Mouse (Mus musculus) neural tube, embryonic 14.5 days (tissue): ENCODE results near the gene Mb21d2. TPM values are rescaled to one million over a fixed set of nuclear protein-coding genes. Genes with fewer than 3 reads are reported as not detected.

Experiments
- ATAC-seq: fragments of 200-750 bp; cut with Nextera tagmentation; 2 replicates; pipeline ENCODE4 v1.8.0; 2017; ENCODE audit warnings: low read depth, mild to moderate bottlenecking, moderate TSS enrichment, moderate library complexity
- H3K27ac ChIP-seq: fragments of 300-500 bp; sonication (generic); 2 replicates; pipeline ENCODE4 v1.5.1; 2014; ENCODE audit warnings: low read depth, mild to moderate bottlenecking, control low read depth, low read length, moderate library complexity, mixed read lengths
- H3K27me3 ChIP-seq: fragments of 300-500 bp; sonication (generic); 2 replicates; pipeline ENCODE4 v1.6.1; 2014; ENCODE audit warnings: low read length; ENCODE audit not compliant: control insufficient read depth, insufficient read depth
- H3K36me3 ChIP-seq: fragments of 300-500 bp; sonication (generic); 2 replicates; pipeline ENCODE4 v1.6.1; 2014; ENCODE audit warnings: low read length, mixed read lengths; ENCODE audit not compliant: control insufficient read depth, insufficient read depth
- H3K4me1 ChIP-seq: fragments of 300-500 bp; sonication (generic); 2 replicates; pipeline ENCODE4 v1.6.1; 2014; ENCODE audit warnings: low read length; ENCODE audit not compliant: control insufficient read depth, insufficient read depth
- H3K4me2 ChIP-seq: fragments of 300-500 bp; sonication (generic); 2 replicates; pipeline ENCODE4 v1.6.1; 2014; ENCODE audit warnings: mild to moderate bottlenecking, low read depth, low read length, control low read depth
- H3K4me3 ChIP-seq: fragments of 300-500 bp; sonication (generic); 2 replicates; pipeline ENCODE4 v1.5.1; 2014; ENCODE audit warnings: low read depth, low read length, control low read depth, mixed read lengths
- H3K9ac ChIP-seq: fragments of 300-500 bp; sonication (generic); replicated peaks from 2 replicates; pipeline ENCODE4 v1.6.1; 2014; ENCODE audit warnings: low read depth, mild to moderate bottlenecking, control low read depth, low read length, mixed read lengths
- H3K9me3 ChIP-seq: fragments of 300-500 bp; sonication (generic); 2 replicates; pipeline ENCODE4 v1.6.1; 2016; ENCODE audit warnings: low read length; ENCODE audit not compliant: control insufficient read depth
- WGBS: fragments of 180-500 bp; shearing (Covaris S2); extraction: QIAGEN DNeasy Blood & Tissue Kit; methylation state at CpG from one replicate; pipeline ENCODE4 v1.1.7; 2014; 5-methylcytosine and 5-hydroxymethylcytosine counted together
- polyA plus RNA-seq: library from polyadenylated mRNA; unstranded; fragments of >200 nt; fragmentation: Nextera tagmentation; extraction: Ambion mirVana; gene quantifications from 2 replicates; pipeline ENCODE4 v1.2.1, GENCODE M21; 2014

The Mb21d2 gene
- polyA plus RNA-seq, 1 experiment from 2014 or later, result 18.7 TPM

GRCm38 (mm10) chr16:28859009-28859288, 70.5 kb downstream of the Mb21d2 start:
- Histone ChIP-seq H3K27me3 (no peaks in the 10 kb centered on the region), H3K4me3 (no peak overlapping the region), H3K4me1 (0 out of 2 replicates have a peak, but pooled peaks cover 2% of the 10 kb centered on the region), H3K27ac (no peak overlapping the region), H3K4me2 (no peak overlapping the region), H3K36me3 (no peaks in the 10 kb centered on the region), H3K9me3 (no peaks in the 10 kb centered on the region), H3K9ac (no peak overlapping the region)
- 92% methylated on average over 7 of the region's 7 CpGs for WGBS
- no peak for ATAC-seq

GRCm38 (mm10) chr16:28858210-28859008, 71.1 kb downstream of the Mb21d2 start:
- H3K4me2 ChIP-seq, result no peak overlapping the region
- no peaks in the 10 kb centered on the region for H3K9me3 ChIP-seq
- no peak overlapping the region for H3K9ac ChIP-seq
- 77% methylated on average over 18 of the region's 18 CpGs for whole genome bisulfite sequencing
- H3K27me3 ChIP-seq, result no peaks in the 10 kb centered on the region
- no peak for ATAC-seq
- no peak overlapping the region for H3K4me3 ChIP-seq
- H3K36me3 ChIP-seq, result no peaks in the 10 kb centered on the region
- 0 out of 2 replicates have a peak, but pooled peaks cover 2% of the 10 kb centered on the region for H3K4me1 ChIP-seq
- H3K27ac ChIP-seq, result no peak overlapping the region

GRCm38 (mm10) chr16:28851409-28851821, 78.1 kb downstream of the Mb21d2 start:
- H3K36me3 ChIP-seq, result no peaks in the 10 kb centered on the region
- no peak overlapping the region for H3K9ac ChIP-seq
- peak overlapping the region; percentile 12 for H3K4me2 ChIP-seq
- no peaks in the 10 kb centered on the region for H3K27me3 ChIP-seq
- ATAC-seq, result peak; percentile 93
- H3K9me3 ChIP-seq, result no peaks in the 10 kb centered on the region
- H3K4me3 ChIP-seq, result no peak overlapping the region
- 12% methylated on average over 11 of the region's 11 CpGs for WGBS
- peaks cover 19% of the 10 kb centered on the region; the same call in 1 of the 2 replicates for H3K4me1 ChIP-seq
- peak overlapping the region; percentile 55; the same call in 1 of the 2 replicates for H3K27ac ChIP-seq

- Histone ChIP-seq H3K27ac (no peak overlapping the region), H3K36me3 (no peaks in the 10 kb centered on the region), H3K4me1 (peaks cover 19% of the 10 kb centered on the region; the same call in 1 of the 2 replicates), H3K9me3 (no peaks in the 10 kb centered on the region), H3K27me3 (no peaks in the 10 kb centered on the region), H3K4me3 (no peak overlapping the region), H3K4me2 (peak overlapping the region; percentile 12), H3K9ac (no peak overlapping the region)
- peak; percentile 58; the same call in 1 of the 2 replicates for ATAC-seq
- 37% methylated on average over 14 of the region's 14 CpGs for WGBS
Observed at GRCm38 (mm10) chr16:28850881-28851280, 78.6 kb downstream of the Mb21d2 start.

GRCm38 (mm10) chr16:28846123-28846522, 83.3 kb downstream of the Mb21d2 start:
- WGBS, result 85% methylated on average over 11 of the region's 11 CpGs
- H3K27ac ChIP-seq, result no peak overlapping the region
- H3K9ac ChIP-seq, result no peak overlapping the region
- ATAC-seq, result no peak
- H3K4me3 ChIP-seq, result no peak overlapping the region
- H3K4me2 ChIP-seq, result no peak overlapping the region
- no peaks in the 10 kb centered on the region; the same call in 1 of the 2 replicates for H3K27me3 ChIP-seq
- H3K4me1 ChIP-seq, result peaks cover 12% of the 10 kb centered on the region
- no peaks in the 10 kb centered on the region for H3K9me3 ChIP-seq
- H3K36me3 ChIP-seq, result no peaks in the 10 kb centered on the region

- H3K4me1 ChIP-seq, result peaks cover 10% of the 10 kb centered on the region
- no peaks in the 10 kb centered on the region; the same call in 1 of the 2 replicates for H3K27me3 ChIP-seq
- no peaks in the 10 kb centered on the region for H3K36me3 ChIP-seq
- 90% methylated on average over 3 of the region's 3 CpGs for WGBS
- ATAC-seq, result no peak
- H3K9ac ChIP-seq, result no peak overlapping the region
- no peak overlapping the region for H3K27ac ChIP-seq
- no peaks in the 10 kb centered on the region for H3K9me3 ChIP-seq
- no peak overlapping the region for H3K4me2 ChIP-seq
- no peak overlapping the region for H3K4me3 ChIP-seq
Observed at GRCm38 (mm10) chr16:28845336-28845735, 84.1 kb downstream of the Mb21d2 start.

- ATAC-seq, result peak; percentile 38
- no peak overlapping the region for H3K4me2 ChIP-seq
- H3K4me1 ChIP-seq, result peaks cover 10% of the 10 kb centered on the region
- no peaks in the 10 kb centered on the region; the same call in 1 of the 2 replicates for H3K27me3 ChIP-seq
- H3K9me3 ChIP-seq, result no peaks in the 10 kb centered on the region
- H3K9ac ChIP-seq, result no peak overlapping the region
- WGBS, result 4% methylated on average over 11 of the region's 11 CpGs
- no peak overlapping the region for H3K27ac ChIP-seq
- H3K4me3 ChIP-seq, result no peak overlapping the region
- no peaks in the 10 kb centered on the region for H3K36me3 ChIP-seq
Observed at GRCm38 (mm10) chr16:28841102-28841501, 88.4 kb downstream of the Mb21d2 start.

- no peak overlapping the region for H3K9ac ChIP-seq
- H3K4me3 ChIP-seq, result no peak overlapping the region
- no peak overlapping the region for H3K27ac ChIP-seq
- H3K9me3 ChIP-seq, result no peaks in the 10 kb centered on the region
- peaks cover 10% of the 10 kb centered on the region for H3K4me1 ChIP-seq
- no peak overlapping the region for H3K4me2 ChIP-seq
- ATAC-seq, result peak; percentile 52
- 52% methylated on average over 24 of the region's 24 CpGs for WGBS
- no peaks in the 10 kb centered on the region; the same call in 1 of the 2 replicates for H3K27me3 ChIP-seq
- no peaks in the 10 kb centered on the region for H3K36me3 ChIP-seq
Observed at GRCm38 (mm10) chr16:28840075-28840974, 89.1 kb downstream of the Mb21d2 start.

- Histone ChIP-seq H3K4me1 (peaks cover 10% of the 10 kb centered on the region), H3K36me3 (no peaks in the 10 kb centered on the region), H3K9me3 (no peaks in the 10 kb centered on the region), H3K4me2 (no peak overlapping the region), H3K9ac (no peak overlapping the region), H3K4me3 (no peak overlapping the region), H3K27me3 (no peaks in the 10 kb centered on the region; the same call in 1 of the 2 replicates), H3K27ac (no peak overlapping the region)
- WGBS, result 83% methylated on average over 9 of the region's 9 CpGs
- no peak for ATAC-seq
Observed at GRCm38 (mm10) chr16:28839575-28839974, 89.9 kb downstream of the Mb21d2 start.
